In genomic region chr12:80495691-80496090, GRCm38 (mm10) we compare ENCODE assay signal across 25 mouse cellular contexts. TPM values are rescaled to one million over a fixed set of nuclear protein-coding genes. Genes with fewer than 3 reads are reported as not detected.
DNase-seq lines count a peak whose midpoint lies in the region; ATAC-seq and TF ChIP-seq lines count a peak whose summit lies in the region.
"Had no signal": no experiment of that assay in that cellular context is flagged by ENCODE, and none has a peak within 500 bp of the region (broad histone marks: within the 10 kb centered on the region; RNA-seq: fewer than 3 reads in every experiment).

No protein-coding gene starts in this region.

- no peak overlapping the region for H3K4me3 ChIP-seq in intestine, embryonic 14.5 days (ENCODE audit: low read depth, low read length)
- H3K4me3 ChIP-seq in intestine, postnatal 0 days (ENCODE audit: low read depth, low read length), result no peak overlapping the region
- peak overlapping the region; percentile 46 for H3K4me3 ChIP-seq in megakaryocyte, embryonic 14.5 days (replicated peaks)

- no peak overlapping the region for H3K4me2 ChIP-seq in intestine, embryonic 14.5 days (ENCODE audit: low read length)
- H3K4me2 ChIP-seq in intestine, postnatal 0 days (replicated peaks; ENCODE audit: low read depth), result no peak overlapping the region

- DNase-seq in heart, adult 11 months, result peak; percentile 68
- DNase-seq in heart, adult 9 months (ENCODE audit: low spot score in 2 of 2), result no peak
- peak; percentile 43 for DNase-seq in intestine, embryonic 14.5 days (ENCODE audit: low spot score)
- DNase-seq in 416B (ENCODE audit: low read depth), result peak; percentile 54
- DNase-seq in urinary bladder, postnatal 4 days (ENCODE audit: low spot score in 2 of 2), result no peak
- DNase-seq: adrenal gland, adult 2 months; adrenal gland, adult 8-10 months; adrenal gland, postnatal 10 days; adrenal gland, postnatal 14 days; adrenal gland, postnatal 25 days; adrenal gland, postnatal 36 days; B cell, adult 2 months; cerebellum, adult 11 months; cerebellum, adult 11-12 months; cerebellum, adult 18-20 months had no signal

- no peaks in the 10 kb centered on the region for H3K9me3 ChIP-seq in intestine, embryonic 14.5 days (ENCODE audit: control insufficient read depth, low read length)
- H3K9me3 ChIP-seq in intestine, postnatal 0 days (ENCODE audit: control insufficient read depth), result no peaks in the 10 kb centered on the region
- no peaks in the 10 kb centered on the region for H3K9me3 ChIP-seq in megakaryocyte, embryonic 14.5 days
- H3K9me3 ChIP-seq: G1E had no signal

- TF ChIP-seq CTCF in intestine, postnatal 0 days (IDR thresholded peaks at IDR 0.05; ENCODE audit: low read depth), result no peak

- H3K36me3 ChIP-seq in intestine, embryonic 14.5 days (ENCODE audit: control insufficient read depth, insufficient read depth, low read length), result peaks cover 28% of the 10 kb centered on the region
- H3K36me3 ChIP-seq in intestine, postnatal 0 days (ENCODE audit: control insufficient read depth, insufficient read depth), result peaks cover 13% of the 10 kb centered on the region; the same call in 1 of the 2 replicates
- H3K36me3 ChIP-seq in megakaryocyte, embryonic 14.5 days (replicated peaks; ENCODE audit: low read length), result peaks cover 39% of the 10 kb centered on the region

- no peaks in the 10 kb centered on the region for H3K4me1 ChIP-seq in intestine, embryonic 14.5 days (replicated peaks; ENCODE audit: control insufficient read depth, insufficient read depth, low read length)
- no peaks in the 10 kb centered on the region for H3K4me1 ChIP-seq in intestine, postnatal 0 days (replicated peaks; ENCODE audit: control insufficient read depth, insufficient read depth, low read length)
- peaks cover 12% of the 10 kb centered on the region for H3K4me1 ChIP-seq in megakaryocyte, embryonic 14.5 days

- H3K27ac ChIP-seq in intestine, embryonic 14.5 days (ENCODE audit: low read depth), result no peak overlapping the region
- H3K27ac ChIP-seq in intestine, postnatal 0 days (ENCODE audit: low read depth, low read length), result no peak overlapping the region

- H3K27me3 ChIP-seq in intestine, embryonic 14.5 days (replicated peaks; ENCODE audit: control insufficient read depth, insufficient read depth, low read length), result no peaks in the 10 kb centered on the region
- H3K27me3 ChIP-seq in intestine, postnatal 0 days (replicated peaks; ENCODE audit: control insufficient read depth, insufficient read depth, low read length), result no peaks in the 10 kb centered on the region
- no peaks in the 10 kb centered on the region for H3K27me3 ChIP-seq in megakaryocyte, embryonic 14.5 days (replicated peaks)
- H3K27me3 ChIP-seq: CH12.LX, Patski had no signal

- no peak overlapping the region for H3K9ac ChIP-seq in intestine, embryonic 14.5 days (ENCODE audit: low read length)
- H3K9ac ChIP-seq in intestine, postnatal 0 days (ENCODE audit: low read depth, low read length), result no peak overlapping the region

- WGBS in intestine, embryonic 14.5 days, result 63% methylated on average over 1 of the region's 1 CpGs
- WGBS in intestine, postnatal 0 days, result 44% methylated on average over 1 of the region's 1 CpGs

- no peak for ATAC-seq in intestine, embryonic 14.5 days (replicated peaks; ENCODE audit: low FRiP score, low TSS enrichment, low read depth)
- no peak for ATAC-seq in intestine, postnatal 0 days
- no peak for ATAC-seq in megakaryocyte, adult 5-6 weeks (ENCODE audit: poor library complexity, severe bottlenecking)
- ATAC-seq: activated CD4-positive, CD25-positive, alpha-beta regulatory T cell, adult 4 months; CD4-positive, CD25-positive, alpha-beta regulatory T cell, adult 4 months; Patski had no signal

RNA-seq across cellular contexts. Expression of gene Galnt16, which starts 22.4 kb away (rescaled TPM):
- 5.9 and 6.9 TPM in 2 replicates for polyA plus RNA-seq in intestine, embryonic 14.5 days (2014; fragmentation: Nextera tagmentation; extraction: Ambion mirVana)
- polyA plus RNA-seq in intestine, postnatal 0 days (2015; fragmentation: Nextera tagmentation; extraction: Ambion mirVana), result 3.7 and 4.2 TPM in 2 replicates
- polyA plus RNA-seq in megakaryocyte, embryonic 14.5 days (2012; ENCODE audit: insufficient read depth, low replicate concordance), result not detected in 2 replicates
- not detected in 2 replicates for total RNA-seq in megakaryocyte, adult 5-6 weeks (2015)
- not detected in 2 replicates for total RNA-seq in megakaryocyte, adult 5-6 weeks (2017)
- total RNA-seq: CH12.LX, MEL had no signal
- polyA plus RNA-seq: activated CD4-positive, CD25-positive, alpha-beta regulatory T cell, adult 4 months; C2C12 had no signal

RNA-seq across cellular contexts. Expression of gene Exd2, which starts 32.8 kb away (rescaled TPM):
- polyA plus RNA-seq in intestine, embryonic 14.5 days (2014; fragmentation: Nextera tagmentation; extraction: Ambion mirVana), result 29.4 and 36.5 TPM in 2 replicates
- 6.5 and 6.8 TPM in 2 replicates for polyA plus RNA-seq in intestine, postnatal 0 days (2015; fragmentation: Nextera tagmentation; extraction: Ambion mirVana)
- polyA plus RNA-seq in megakaryocyte, embryonic 14.5 days (2012; ENCODE audit: insufficient read depth, low replicate concordance), result 1.4 TPM in 1 of 2 replicates, not detected in the other
- total RNA-seq in megakaryocyte, adult 5-6 weeks (2015), result 10.6 and 11.1 TPM in 2 replicates
- total RNA-seq in megakaryocyte, adult 5-6 weeks (2017), result 9.9 and 12.9 TPM in 2 replicates

RNA-seq across cellular contexts. Expression of gene Dcaf5, which starts 59.3 kb away (rescaled TPM):
- polyA plus RNA-seq in intestine, embryonic 14.5 days (2014; fragmentation: Nextera tagmentation; extraction: Ambion mirVana), result 11.4 and 11.6 TPM in 2 replicates
- polyA plus RNA-seq in intestine, postnatal 0 days (2015; fragmentation: Nextera tagmentation; extraction: Ambion mirVana), result 7.4 and 7.5 TPM in 2 replicates
- 9.9 and 10.8 TPM in 2 replicates for polyA plus RNA-seq in megakaryocyte, embryonic 14.5 days (2012; ENCODE audit: insufficient read depth, low replicate concordance)
- total RNA-seq in megakaryocyte, adult 5-6 weeks (2015), result 8.5 and 9.5 TPM in 2 replicates
- total RNA-seq in megakaryocyte, adult 5-6 weeks (2017), result 14.2 and 15.4 TPM in 2 replicates

Comparison
In these comparisons a context has a peak if more than half of its experiments do, and no peak if none do; other contexts are left out.
1. DNase-seq: peak in heart, adult 11 months (single experiment), intestine, embryonic 14.5 days (single experiment) and 416B (single experiment); none in heart, adult 9 months (0 of 2) and urinary bladder, postnatal 4 days (0 of 2).